Mouse (Mus musculus): Measurements from ENCODE around the gene Upf1. TPM values are rescaled to one million over a fixed set of nuclear protein-coding genes. Genes with fewer than 3 reads are reported as not detected.

Gene Upf1
- polyA plus RNA-seq, 1 experiment from 2014 or later: 18.1 TPM

DNA sequence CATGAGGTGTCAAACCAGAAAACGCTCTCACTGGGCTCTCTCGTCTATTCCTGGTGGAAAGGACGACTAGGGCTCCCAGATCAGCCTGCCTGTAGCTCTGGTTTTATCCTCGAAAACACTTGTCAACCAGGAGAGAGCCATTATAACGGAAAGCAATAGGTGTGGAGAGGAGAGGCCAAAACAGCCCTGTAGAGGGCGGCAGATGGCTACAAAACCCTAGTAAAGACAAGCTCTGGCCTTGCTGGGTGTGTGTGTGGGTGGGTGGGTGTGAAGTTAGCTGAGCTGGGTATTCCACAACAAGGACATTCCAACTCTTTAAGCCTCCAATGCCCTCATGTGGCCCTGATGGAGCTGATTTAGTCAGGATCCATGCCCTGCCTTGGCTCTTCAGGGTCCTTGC is 9.4 kb downstream of the Upf1 start:
- Histone ChIP-seq H3K4me1 (ENCODE audit: control insufficient read depth in 2 of 2, insufficient read depth in 2 of 2, low read length in 2 of 2) (peaks cover 0 to 3% of the 10 kb centered on the region in 2 experiments; a peak in 1 of 4 replicates), H3K27me3 (ENCODE audit: control insufficient read depth, insufficient read depth, low read length) (no peaks in the 10 kb centered on the region), H3K9me3 (ENCODE audit: control insufficient read depth, low read length) (no peaks in the 10 kb centered on the region), H3K27ac (replicated peaks in 1 of 2; ENCODE audit: control insufficient read depth in 1 of 2, insufficient read depth in 1 of 2, low read depth in 2 of 2, low read length in 2 of 2) (no peak overlapping the region), H3K4me3 (ENCODE audit: control insufficient read depth in 1 of 2, insufficient read depth in 1 of 2, low read depth in 1 of 2, low read length in 2 of 2) (no peak overlapping the region), H3K36me3 (ENCODE audit: control insufficient read depth, insufficient read depth, low read length) (peaks cover 75% of the 10 kb centered on the region), H3K4me2 (ENCODE audit: low read length) (no peak overlapping the region), H3K9ac (ENCODE audit: low read length) (no peak overlapping the region)
- WGBS: 69% methylated on average over 6 of the region's 6 CpGs
- ATAC-seq (ENCODE audit: insufficient number of reproducible peaks, insufficient read depth, low FRiP score, low read depth): no peak

DNA sequence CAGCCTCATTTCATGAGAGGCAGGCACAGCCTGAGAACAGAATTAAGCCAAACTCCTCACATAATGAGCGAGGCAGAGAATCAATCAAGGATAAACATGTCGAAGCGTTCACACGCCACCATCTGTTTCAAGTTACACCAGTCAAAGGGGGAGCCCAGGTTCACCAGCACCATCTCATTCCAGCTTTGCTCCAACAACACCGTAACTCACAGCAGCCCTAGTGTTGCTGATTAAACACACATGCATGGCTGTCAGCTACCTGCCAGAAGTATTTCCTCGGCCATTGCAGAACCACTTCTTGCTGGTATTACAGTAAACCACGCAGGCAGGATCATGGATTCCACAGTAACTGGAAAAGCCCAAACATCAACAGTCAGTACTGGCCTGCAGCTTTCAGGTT is 10.0 kb downstream of the Upf1 start:
- H3K4me2 ChIP-seq (ENCODE audit: low read length): no peak overlapping the region
- no peak for ATAC-seq (ENCODE audit: insufficient number of reproducible peaks, insufficient read depth, low FRiP score, low read depth)
- no peak overlapping the region for H3K9ac ChIP-seq (ENCODE audit: low read length)
- H3K4me1 ChIP-seq (ENCODE audit: control insufficient read depth in 2 of 2, insufficient read depth in 2 of 2, low read length in 2 of 2): no peaks in the 10 kb centered on the region
- H3K27me3 ChIP-seq (ENCODE audit: control insufficient read depth, insufficient read depth, low read length): no peaks in the 10 kb centered on the region
- peaks cover 75% of the 10 kb centered on the region for H3K36me3 ChIP-seq (ENCODE audit: control insufficient read depth, insufficient read depth, low read length)
- WGBS: 86% methylated on average over 7 of the region's 7 CpGs
- H3K27ac ChIP-seq (replicated peaks in 1 of 2; ENCODE audit: control insufficient read depth in 1 of 2, insufficient read depth in 1 of 2, low read depth in 2 of 2, low read length in 2 of 2): no peak overlapping the region
- H3K4me3 ChIP-seq (ENCODE audit: control insufficient read depth in 1 of 2, insufficient read depth in 1 of 2, low read depth in 1 of 2, low read length in 2 of 2): no peak overlapping the region
- H3K9me3 ChIP-seq (ENCODE audit: control insufficient read depth, low read length): no peaks in the 10 kb centered on the region

DNA sequence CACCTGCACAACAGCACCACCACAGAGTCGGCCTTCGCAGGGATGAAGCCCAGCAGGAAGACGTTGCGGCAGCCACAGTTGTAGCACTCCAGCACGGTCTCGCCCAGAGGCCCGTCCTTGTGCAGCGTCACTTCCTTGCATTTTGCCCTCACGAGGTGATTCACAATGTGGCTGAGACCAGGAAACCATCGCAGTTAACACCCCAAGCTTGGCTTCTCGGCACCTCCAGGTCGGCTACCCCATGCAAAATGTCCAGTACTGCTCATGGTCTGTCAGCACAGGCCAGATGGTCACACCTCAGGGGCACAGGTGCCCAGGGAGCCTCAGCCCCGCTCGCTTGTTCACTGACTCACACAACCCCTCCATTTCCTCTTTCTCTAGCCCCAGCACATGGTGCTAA is 11.1 kb downstream of the Upf1 start:
- Histone ChIP-seq H3K9ac (ENCODE audit: low read length) (no peak overlapping the region), H3K9me3 (ENCODE audit: control insufficient read depth, low read length) (no peaks in the 10 kb centered on the region), H3K4me2 (ENCODE audit: low read length) (no peak overlapping the region), H3K27me3 (ENCODE audit: control insufficient read depth, insufficient read depth, low read length) (no peaks in the 10 kb centered on the region), H3K4me3 (ENCODE audit: control insufficient read depth in 1 of 2, insufficient read depth in 1 of 2, low read depth in 1 of 2, low read length in 2 of 2) (no peak overlapping the region), H3K4me1 (ENCODE audit: control insufficient read depth in 2 of 2, insufficient read depth in 2 of 2, low read length in 2 of 2) (no peaks in the 10 kb centered on the region), H3K27ac (replicated peaks in 1 of 2; ENCODE audit: control insufficient read depth in 1 of 2, insufficient read depth in 1 of 2, low read depth in 2 of 2, low read length in 2 of 2) (no peak overlapping the region), H3K36me3 (ENCODE audit: control insufficient read depth, insufficient read depth, low read length) (peaks cover 84% of the 10 kb centered on the region)
- ATAC-seq (ENCODE audit: insufficient number of reproducible peaks, insufficient read depth, low FRiP score, low read depth): no peak
- 87% methylated on average over 14 of the region's 14 CpGs for WGBS

DNA sequence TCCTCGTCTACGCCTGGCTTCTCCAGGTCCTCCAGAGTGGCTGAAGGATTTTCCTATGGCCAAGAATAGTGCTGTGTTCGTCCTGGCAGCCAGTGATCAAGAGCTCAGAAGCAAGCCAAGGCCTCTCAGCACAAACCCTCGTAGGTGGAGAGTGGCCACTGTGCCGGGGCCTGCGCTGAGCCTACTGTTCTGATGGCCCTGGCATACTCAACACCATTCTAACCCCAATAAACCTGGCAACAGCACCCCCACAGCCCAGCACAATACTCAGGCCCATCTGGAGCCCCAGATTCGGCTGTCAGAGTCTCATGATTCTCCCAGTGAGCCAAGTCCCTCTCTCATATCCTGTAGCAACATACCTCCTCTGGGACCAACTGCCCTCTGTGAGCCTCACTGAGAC is 12.4 kb downstream of the Upf1 start:
- Histone ChIP-seq H3K4me1 (ENCODE audit: control insufficient read depth in 2 of 2, insufficient read depth in 2 of 2, low read length in 2 of 2) (no peaks in the 10 kb centered on the region), H3K4me3 (ENCODE audit: control insufficient read depth in 1 of 2, insufficient read depth in 1 of 2, low read depth in 1 of 2, low read length in 2 of 2) (no peak overlapping the region), H3K4me2 (ENCODE audit: low read length) (no peak overlapping the region), H3K9me3 (ENCODE audit: control insufficient read depth, low read length) (no peaks in the 10 kb centered on the region), H3K27me3 (ENCODE audit: control insufficient read depth, insufficient read depth, low read length) (no peaks in the 10 kb centered on the region), H3K27ac (replicated peaks in 1 of 2; ENCODE audit: control insufficient read depth in 1 of 2, insufficient read depth in 1 of 2, low read depth in 2 of 2, low read length in 2 of 2) (no peak overlapping the region), H3K36me3 (ENCODE audit: control insufficient read depth, insufficient read depth, low read length) (peaks cover 86% of the 10 kb centered on the region), H3K9ac (ENCODE audit: low read length) (no peak overlapping the region)
- no peak for ATAC-seq (ENCODE audit: insufficient number of reproducible peaks, insufficient read depth, low FRiP score, low read depth)
- WGBS: 84% methylated on average over 7 of the region's 7 CpGs

DNA sequence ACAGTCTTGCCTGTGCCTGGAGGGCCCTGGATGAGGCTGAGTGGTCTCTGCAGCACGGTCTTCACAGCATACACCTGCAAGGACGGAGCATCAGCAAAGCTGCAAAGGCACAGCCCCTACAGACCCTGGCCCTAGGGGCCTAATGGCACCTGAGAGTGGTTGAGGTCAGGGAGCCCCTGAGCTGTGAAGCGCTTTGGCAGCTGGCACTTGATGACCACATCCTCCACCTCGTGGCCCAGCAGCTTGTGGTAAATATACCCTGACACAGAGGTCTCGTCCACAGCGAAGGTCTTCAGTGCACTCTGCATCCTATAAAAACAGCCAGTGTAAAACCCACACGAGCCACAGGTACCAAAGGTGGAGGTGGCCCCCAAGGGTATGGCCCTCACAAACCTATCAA is 14.1 kb downstream of the Upf1 start:
- Histone ChIP-seq H3K4me1 (ENCODE audit: control insufficient read depth in 2 of 2, insufficient read depth in 2 of 2, low read length in 2 of 2) (no peaks in the 10 kb centered on the region), H3K36me3 (ENCODE audit: control insufficient read depth, insufficient read depth, low read length) (peaks cover 100% of the 10 kb centered on the region), H3K9ac (ENCODE audit: low read length) (no peak overlapping the region), H3K4me3 (ENCODE audit: control insufficient read depth in 1 of 2, insufficient read depth in 1 of 2, low read depth in 1 of 2, low read length in 2 of 2) (no peak overlapping the region), H3K27me3 (ENCODE audit: control insufficient read depth, insufficient read depth, low read length) (no peaks in the 10 kb centered on the region), H3K9me3 (ENCODE audit: control insufficient read depth, low read length) (no peaks in the 10 kb centered on the region), H3K4me2 (ENCODE audit: low read length) (no peak overlapping the region), H3K27ac (replicated peaks in 1 of 2; ENCODE audit: control insufficient read depth in 1 of 2, insufficient read depth in 1 of 2, low read depth in 2 of 2, low read length in 2 of 2) (no peak overlapping the region)
- 91% methylated on average over 7 of the region's 7 CpGs for WGBS
- ATAC-seq (ENCODE audit: insufficient number of reproducible peaks, insufficient read depth, low FRiP score, low read depth): no peak

DNA sequence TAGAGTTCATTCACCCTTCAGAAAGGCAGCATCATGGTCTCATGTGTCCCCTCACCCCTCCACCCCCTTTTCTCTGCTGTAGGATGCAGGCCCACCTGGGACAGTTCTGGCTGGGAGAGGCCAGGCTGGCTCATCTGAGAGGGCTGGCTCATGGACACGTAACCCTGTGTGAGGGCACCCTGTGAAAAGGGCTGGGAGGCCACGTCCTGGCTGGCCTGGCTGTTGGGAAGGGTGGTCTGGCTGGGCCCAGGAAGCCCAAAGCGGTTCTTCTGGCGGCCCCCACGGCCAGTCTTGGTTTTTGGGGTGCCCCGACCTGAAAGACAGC is 20.2 kb downstream of the Upf1 start:
- H3K9ac ChIP-seq (ENCODE audit: low read length): no peak overlapping the region
- H3K27ac ChIP-seq (replicated peaks in 1 of 2; ENCODE audit: control insufficient read depth in 1 of 2, insufficient read depth in 1 of 2, low read depth in 2 of 2, low read length in 2 of 2): no peak overlapping the region
- H3K4me1 ChIP-seq (ENCODE audit: control insufficient read depth in 2 of 2, insufficient read depth in 2 of 2, low read length in 2 of 2): peaks cover 11 to 21% of the 10 kb centered on the region in 2 experiments; a peak in 3 of 4 replicates
- no peak for ATAC-seq (ENCODE audit: insufficient number of reproducible peaks, insufficient read depth, low FRiP score, low read depth)
- H3K9me3 ChIP-seq (ENCODE audit: control insufficient read depth, low read length): no peaks in the 10 kb centered on the region
- H3K4me3 ChIP-seq (ENCODE audit: control insufficient read depth in 1 of 2, insufficient read depth in 1 of 2, low read depth in 1 of 2, low read length in 2 of 2): no peak overlapping the region
- no peak overlapping the region for H3K4me2 ChIP-seq (ENCODE audit: low read length)
- H3K27me3 ChIP-seq (ENCODE audit: control insufficient read depth, insufficient read depth, low read length): peaks cover 6% of the 10 kb centered on the region; the same call in 1 of the 2 replicates
- 93% methylated on average over 6 of the region's 6 CpGs for WGBS
- H3K36me3 ChIP-seq (ENCODE audit: control insufficient read depth, insufficient read depth, low read length): peaks cover 69% of the 10 kb centered on the region

DNA sequence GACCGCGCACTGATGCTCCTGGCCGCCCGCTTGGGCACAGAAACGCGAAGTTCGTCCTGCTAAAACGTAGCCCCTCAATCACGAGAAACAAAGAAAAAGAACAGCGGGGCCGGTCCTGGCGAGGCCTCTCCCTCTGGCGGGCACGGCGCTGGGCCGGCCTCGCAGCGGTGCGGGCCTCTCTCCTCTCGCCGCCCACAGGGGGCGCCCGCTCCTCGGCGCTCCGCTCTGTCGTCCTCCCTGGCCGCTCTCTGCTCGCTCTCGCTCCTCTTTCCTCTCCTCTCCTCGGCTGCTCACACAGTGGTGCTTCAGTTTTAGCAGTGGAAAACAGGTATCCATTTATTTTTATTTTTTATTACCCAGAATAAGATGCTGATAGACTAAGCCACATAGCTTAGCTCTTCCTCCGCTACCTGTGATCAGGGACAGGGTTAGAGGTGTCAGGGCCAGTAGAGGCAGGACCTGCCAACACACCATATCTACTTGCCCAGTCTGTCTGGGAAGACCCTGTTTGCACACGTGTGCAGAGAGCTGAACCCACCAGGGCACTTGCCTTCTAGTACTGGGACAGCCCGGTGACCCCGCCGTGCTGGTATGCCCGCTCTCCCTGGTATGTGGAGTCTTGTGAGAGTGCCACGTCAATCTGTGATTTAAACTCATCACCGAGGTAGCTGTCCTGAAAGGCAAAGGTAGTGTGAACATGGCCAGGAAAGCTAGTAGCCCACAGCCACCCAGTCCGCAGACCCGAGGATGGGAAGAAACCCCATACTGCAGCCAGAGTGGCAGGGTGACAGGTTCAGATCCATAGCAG is 20.8 kb downstream of the Upf1 start:
- ATAC-seq (ENCODE audit: insufficient number of reproducible peaks, insufficient read depth, low FRiP score, low read depth): no peak
- Histone ChIP-seq H3K36me3 (ENCODE audit: control insufficient read depth, insufficient read depth, low read length) (peaks cover 63% of the 10 kb centered on the region), H3K27me3 (ENCODE audit: control insufficient read depth, insufficient read depth, low read length) (peaks cover 6% of the 10 kb centered on the region; the same call in 1 of the 2 replicates), H3K4me2 (ENCODE audit: low read length) (no peak overlapping the region), H3K4me3 (ENCODE audit: control insufficient read depth in 1 of 2, insufficient read depth in 1 of 2, low read depth in 1 of 2, low read length in 2 of 2) (no peak overlapping the region), H3K27ac (replicated peaks in 1 of 2; ENCODE audit: control insufficient read depth in 1 of 2, insufficient read depth in 1 of 2, low read depth in 2 of 2, low read length in 2 of 2) (no peak overlapping the region), H3K9ac (ENCODE audit: low read length) (no peak overlapping the region), H3K4me1 (ENCODE audit: control insufficient read depth in 2 of 2, insufficient read depth in 2 of 2, low read length in 2 of 2) (peaks cover 11 to 21% of the 10 kb centered on the region in 2 experiments; a peak in 3 of 4 replicates), H3K9me3 (ENCODE audit: control insufficient read depth, low read length) (no peaks in the 10 kb centered on the region)
- WGBS: 29% methylated on average over 41 of the region's 41 CpGs

DNA sequence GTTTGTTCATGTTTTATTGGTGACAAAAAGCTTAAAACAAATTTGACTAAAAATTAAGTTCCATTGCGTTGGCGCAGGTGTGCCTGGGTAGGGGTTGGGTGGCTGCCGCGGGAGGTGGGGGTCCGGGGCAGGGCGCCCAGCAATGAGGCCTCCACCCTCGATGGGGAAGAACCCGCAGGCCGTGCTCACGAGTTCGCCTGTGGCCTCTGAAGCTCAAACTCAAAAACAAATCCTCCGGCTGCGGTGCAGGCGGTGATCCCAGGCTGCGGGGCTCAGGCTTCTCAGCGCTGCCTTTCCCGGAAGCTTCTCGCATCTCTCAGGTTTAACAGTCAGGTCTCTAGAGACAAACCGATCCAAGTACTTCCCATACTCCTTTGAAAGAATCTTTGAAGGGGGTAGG is 21.6 kb downstream of the Upf1 start:
- H3K4me2 ChIP-seq (ENCODE audit: low read length): no peak overlapping the region
- no peak overlapping the region for H3K9ac ChIP-seq (ENCODE audit: low read length)
- H3K4me3 ChIP-seq (ENCODE audit: control insufficient read depth in 1 of 2, insufficient read depth in 1 of 2, low read depth in 1 of 2, low read length in 2 of 2): no peak overlapping the region
- 83% methylated on average over 19 of the region's 19 CpGs for WGBS
- H3K27ac ChIP-seq (replicated peaks in 1 of 2; ENCODE audit: control insufficient read depth in 1 of 2, insufficient read depth in 1 of 2, low read depth in 2 of 2, low read length in 2 of 2): no peak overlapping the region
- H3K4me1 ChIP-seq (ENCODE audit: control insufficient read depth in 2 of 2, insufficient read depth in 2 of 2, low read length in 2 of 2): peaks cover 11 to 21% of the 10 kb centered on the region in 2 experiments; a peak in 3 of 4 replicates
- peaks cover 6% of the 10 kb centered on the region; the same call in 1 of the 2 replicates for H3K27me3 ChIP-seq (ENCODE audit: control insufficient read depth, insufficient read depth, low read length)
- no peak for ATAC-seq (ENCODE audit: insufficient number of reproducible peaks, insufficient read depth, low FRiP score, low read depth)
- H3K36me3 ChIP-seq (ENCODE audit: control insufficient read depth, insufficient read depth, low read length): peaks cover 56% of the 10 kb centered on the region
- H3K9me3 ChIP-seq (ENCODE audit: control insufficient read depth, low read length): no peaks in the 10 kb centered on the region

Data from heart, embryonic 14.5 days (tissue).